Mouse (Mus musculus) liver, embryonic 14.5 days (tissue): Measurements from ENCODE around the gene Ptprz1. TPM values are rescaled to one million over a fixed set of nuclear protein-coding genes. Genes with fewer than 3 reads are reported as not detected.

ENCODE experiments used
- ATAC-seq: fragments of 200-750 bp; cut with Nextera tagmentation; 2 replicates; pipeline ENCODE4 v1.8.0; 2017; ENCODE audit warnings: moderate number of reproducible peaks, mild to moderate bottlenecking, moderate library complexity; ENCODE audit not compliant: insufficient read depth
- DNase-seq, 3 experiments: peaks; one replicate each; pipeline ENCODE4 v3.0.0-alpha.2; 2012 to 2013; ENCODE audit warnings: low read depth in 3 of 3, low spot score in 3 of 3
- H3K27ac ChIP-seq: fragments of 300-500 bp; sonication (generic); 2 replicates; pipeline ENCODE4 v1.5.1; 2014; ENCODE audit warnings: moderate library complexity, mild to moderate bottlenecking, control low read depth, inconsistent platforms
- H3K27me3 ChIP-seq: fragments of 300-500 bp; sonication (generic); 2 replicates; pipeline ENCODE4 v1.6.1; 2014; ENCODE audit warnings: mild to moderate bottlenecking, low read length, moderate library complexity; ENCODE audit not compliant: control insufficient read depth, insufficient read depth
- H3K36me3 ChIP-seq: fragments of 300-500 bp; sonication (generic); replicated peaks from 2 replicates; pipeline ENCODE4 v1.6.1; 2014; ENCODE audit warnings: low read depth; ENCODE audit not compliant: control insufficient read depth, insufficient read depth
- H3K4me1 ChIP-seq, 2 experiments: fragments of 200-500 bp in 1 of 2; fragments of 300-500 bp in 1 of 2; sonication (generic) in 1 of 2; replicated peaks; 2 replicates each; pipeline ENCODE4 v1.6.1; 2012 to 2014; ENCODE audit warnings: antibody characterized with exemption in 1 of 2, inconsistent platforms in 1 of 2, low read length in 1 of 2; ENCODE audit not compliant: control insufficient read depth in 2 of 2, insufficient read depth in 2 of 2
- H3K4me2 ChIP-seq: fragments of 300-500 bp; sonication (generic); 2 replicates; pipeline ENCODE4 v1.6.1; 2014; ENCODE audit warnings: low read depth, mild to moderate bottlenecking, control low read depth, moderate library complexity
- H3K4me3 ChIP-seq, 2 experiments: fragments of 200-500 bp in 1 of 2; fragments of 300-500 bp in 1 of 2; sonication (generic) in 1 of 2; 2 replicates each; pipeline ENCODE4 v1.5.1; 2012 to 2014; ENCODE audit warnings: low read depth in 2 of 2, low read length in 2 of 2, mild to moderate bottlenecking in 2 of 2, control low read depth in 1 of 2, inconsistent platforms in 1 of 2, moderate library complexity in 1 of 2; ENCODE audit not compliant: insufficient read depth in 1 of 2
- H3K9ac ChIP-seq: fragments of 300-500 bp; sonication (generic); replicated peaks from 2 replicates; pipeline ENCODE4 v1.6.1; 2014; ENCODE audit warnings: mild to moderate bottlenecking, control low read depth, moderate library complexity
- H3K9me3 ChIP-seq: fragments of 300-500 bp; sonication (generic); 2 replicates; pipeline ENCODE4 v1.6.1; 2016; ENCODE audit warnings: low read length, mixed read lengths; ENCODE audit not compliant: control insufficient read depth
- CTCF ChIP-seq: IDR thresholded peaks from 2 replicates; pipeline ENCODE4 v1.5.1; 2016; ENCODE audit warnings: antibody characterized with exemption, low read depth, control low read depth
- EP300 ChIP-seq: IDR thresholded peaks from 2 replicates; pipeline ENCODE4 v1.6.1; 2016; ENCODE audit warnings: antibody characterized with exemption, low read depth
- WGBS: fragments of 180-500 bp; shearing (Covaris S2); extraction: QIAGEN DNeasy Blood & Tissue Kit; methylation state at CpG from one replicate; pipeline ENCODE4 v1.1.7; 2014; ENCODE audit not compliant: insufficient replicate concordance; 5-methylcytosine and 5-hydroxymethylcytosine counted together
- polyA plus RNA-seq, 2 experiments: library from polyadenylated mRNA; depleted of rRNA in 1 of 2; stranded (reverse) in 1 of 2; unstranded in 1 of 2; fragments of >200 nt; fragmentation: Nextera tagmentation in 1 of 2; extraction: Ambion mirVana in 1 of 2; gene quantifications; 2 replicates each; pipeline versions ENCODE4 v1.2.1 to v1.2.3; 2012 to 2014

Gene Ptprz1
- 0.04 and 0.14 TPM in 2 replicates for polyA plus RNA-seq (2012; rRNA removed)
- polyA plus RNA-seq (2014; fragmentation: Nextera tagmentation; extraction: Ambion mirVana) = 0.09 TPM in 1 of 2 replicates, not detected in the other

GRCm38 (mm10) chr6:22874781-22875613 lies at the start of gene Ptprz1:
TSS of gene Ptprz1 (plus strand) at chr6:22875502.
- Histone ChIP-seq H3K27ac (no peak within 1 kb of the TSS), H3K4me2 (peak within 1 kb of the TSS; percentile 51), H3K4me3 (peak within 1 kb of the TSS; percentile 15 to 37; a peak in 3 of 4 replicates), H3K9me3 (no peaks in the 10 kb centered on the region), H3K9ac (no peak within 1 kb of the TSS), H3K36me3 (no peaks in the 10 kb centered on the region), H3K4me1 (no peaks in the 10 kb centered on the region), H3K27me3 (peaks cover 14% of the 10 kb centered on the region)
- no peak for DNase-seq
- WGBS = 2% methylated on average over 44 of the region's 44 CpGs
- ATAC-seq = no peak
- TF ChIP-seq CTCF = no peak
- TF ChIP-seq EP300 = no peak

DNA sequence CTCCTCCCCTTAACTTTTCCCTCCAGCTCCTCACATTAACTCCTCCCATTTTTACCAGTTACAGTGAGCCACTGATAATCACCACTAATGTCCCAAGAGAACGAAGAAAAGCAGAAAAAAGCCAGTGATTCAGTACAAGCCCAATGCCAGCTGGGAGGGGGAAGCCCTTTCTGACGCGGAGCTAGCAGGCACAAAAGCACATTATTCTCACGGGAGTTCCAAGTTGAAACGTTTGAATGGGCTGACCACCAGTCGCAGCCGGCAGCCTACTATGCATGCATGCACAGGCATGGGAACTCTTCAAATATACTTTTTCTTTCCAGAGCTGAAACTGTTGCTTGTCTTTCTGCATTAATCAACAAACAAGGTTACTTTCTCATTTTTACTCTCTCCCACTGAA lies 41.7 kb upstream of the Ptprz1 start:
- Histone ChIP-seq H3K4me3 (no peak overlapping the region), H3K9ac (no peak overlapping the region), H3K27me3 (no peaks in the 10 kb centered on the region), H3K9me3 (no peaks in the 10 kb centered on the region), H3K36me3 (no peaks in the 10 kb centered on the region), H3K4me2 (no peak overlapping the region), H3K4me1 (no peaks in the 10 kb centered on the region), H3K27ac (no peak overlapping the region)
- TF ChIP-seq EP300 (no peak), CTCF (no peak)
- 55% methylated on average over 7 of the region's 7 CpGs for WGBS
- ATAC-seq (no peak), DNase-seq (no peak)

GRCm38 (mm10) chr6:22834100-22834970 lies 41.0 kb upstream of the Ptprz1 start:
- H3K4me3 ChIP-seq = no peak overlapping the region
- no peaks in the 10 kb centered on the region for H3K36me3 ChIP-seq
- no peak overlapping the region for H3K27ac ChIP-seq
- WGBS = 68% methylated on average over 19 of the region's 19 CpGs
- ATAC-seq (no peak), DNase-seq (no peak)
- no peaks in the 10 kb centered on the region for H3K9me3 ChIP-seq
- no peaks in the 10 kb centered on the region for H3K4me1 ChIP-seq
- no peak overlapping the region for H3K9ac ChIP-seq
- H3K4me2 ChIP-seq = no peak overlapping the region
- no peaks in the 10 kb centered on the region for H3K27me3 ChIP-seq
- TF ChIP-seq EP300 = no peak
- no peak for TF ChIP-seq CTCF

DNA sequence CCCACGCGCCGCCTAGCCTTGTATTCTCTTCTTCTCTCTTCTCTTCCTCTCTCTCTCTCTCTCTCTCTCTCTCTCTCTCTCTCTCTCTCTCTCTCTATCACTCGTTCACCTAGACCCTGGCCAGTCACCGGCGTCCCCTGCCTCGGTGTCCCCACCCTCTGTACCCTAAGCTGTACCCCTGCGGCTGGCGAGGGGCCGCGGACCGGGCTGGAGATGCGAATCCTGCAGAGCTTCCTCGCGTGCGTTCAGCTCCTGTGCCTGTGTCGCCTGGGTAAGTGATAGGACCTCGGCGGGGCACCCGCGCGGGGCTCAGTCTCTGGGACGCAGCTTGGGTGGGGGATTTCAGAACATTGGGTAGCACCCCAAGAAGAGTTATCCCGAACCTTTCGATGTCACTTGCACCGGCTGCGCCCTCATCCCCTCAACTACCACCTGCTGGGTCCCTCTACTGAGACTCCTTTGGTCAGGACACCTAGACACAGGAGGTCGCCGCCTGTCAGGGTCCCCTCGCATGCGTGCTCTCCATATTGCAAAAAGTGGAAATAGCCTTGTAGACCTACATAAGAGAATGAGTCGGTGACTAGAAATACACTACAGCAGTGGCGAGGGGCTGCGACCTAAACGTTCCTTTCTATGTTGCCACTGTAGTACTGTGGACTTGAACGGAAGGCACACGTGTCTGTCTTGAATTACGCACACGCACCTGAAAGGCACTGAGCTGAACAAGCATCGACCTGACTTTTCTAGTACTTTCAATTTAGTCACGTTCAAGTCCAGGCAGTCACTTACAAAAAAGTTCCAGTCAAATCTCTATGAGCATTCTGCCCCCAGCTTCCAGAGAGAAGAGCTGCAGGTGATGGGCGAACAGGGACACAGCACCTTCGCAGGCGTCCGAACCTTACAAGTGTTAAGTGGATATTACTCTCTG lies 576 bp downstream of the Ptprz1 start:
- H3K4me3 ChIP-seq = peak overlapping the region; percentile 15 to 37; a peak in 3 of 4 replicates
- H3K36me3 ChIP-seq = no peaks in the 10 kb centered on the region
- H3K9ac ChIP-seq = no peak overlapping the region
- DNase-seq (no peak), ATAC-seq (no peak)
- TF ChIP-seq EP300 (no peak), CTCF (no peak)
- H3K4me1 ChIP-seq = no peaks in the 10 kb centered on the region
- 5% methylated on average over 45 of the region's 45 CpGs for WGBS
- no peaks in the 10 kb centered on the region for H3K9me3 ChIP-seq
- H3K4me2 ChIP-seq = peak overlapping the region; percentile 51
- H3K27me3 ChIP-seq = peaks cover 14% of the 10 kb centered on the region
- no peak overlapping the region for H3K27ac ChIP-seq
